Mouse (Mus musculus) E14TG2a.4 (cell line): ENCODE results near the gene Slc12a3.

Experiments used
- CTCF ChIP-seq: conservative IDR thresholded peaks from 2 replicates; pipeline ENCODE4 v1.5.1; 2014; ENCODE audit warnings: low read length
- POU5F1 ChIP-seq: IDR thresholded peaks from 2 replicates; pipeline ENCODE4 v1.6.1; 2014; ENCODE audit warnings: low read length, borderline replicate concordance

GRCm38 (mm10) chr8:94386214-94387026, 57.4 kb downstream of the Slc12a3 start, which contains the start of gene Herpud1:
- TF ChIP-seq CTCF (no peak), POU5F1 (no peak)
